Mouse (Mus musculus) adrenal gland, postnatal 10 days (tissue): ENCODE data around the gene Hyal3. TPM values are rescaled to one million over a fixed set of nuclear protein-coding genes. Genes with fewer than 3 reads are reported as not detected.
A peak's percentile ranks its signal among the peaks of the same experiment; 100 is the strongest.

Experiments used
- DNase-seq: peaks from one replicate; pipeline ENCODE4 v3.0.0; 2021; ENCODE audit warnings: mixed read lengths
- long read RNA-seq, 2 experiments: library from polyadenylated mRNA; stranded (forward); transcript quantifications; one replicate each; pipeline ENCODE4 v2.0.0; 2021
- total RNA-seq, 2 experiments: library from RNA; stranded (reverse); gene quantifications; 2 replicates each; pipeline ENCODE4 v1.2.3; 2021

Gene Hyal3
- 1 to 10 TPM; 1.0 to 1.2 TPM for total RNA-seq
- long read RNA-seq, experiment 1, result 0 reads
- long read RNA-seq, experiment 2, result 0 reads

DNA sequence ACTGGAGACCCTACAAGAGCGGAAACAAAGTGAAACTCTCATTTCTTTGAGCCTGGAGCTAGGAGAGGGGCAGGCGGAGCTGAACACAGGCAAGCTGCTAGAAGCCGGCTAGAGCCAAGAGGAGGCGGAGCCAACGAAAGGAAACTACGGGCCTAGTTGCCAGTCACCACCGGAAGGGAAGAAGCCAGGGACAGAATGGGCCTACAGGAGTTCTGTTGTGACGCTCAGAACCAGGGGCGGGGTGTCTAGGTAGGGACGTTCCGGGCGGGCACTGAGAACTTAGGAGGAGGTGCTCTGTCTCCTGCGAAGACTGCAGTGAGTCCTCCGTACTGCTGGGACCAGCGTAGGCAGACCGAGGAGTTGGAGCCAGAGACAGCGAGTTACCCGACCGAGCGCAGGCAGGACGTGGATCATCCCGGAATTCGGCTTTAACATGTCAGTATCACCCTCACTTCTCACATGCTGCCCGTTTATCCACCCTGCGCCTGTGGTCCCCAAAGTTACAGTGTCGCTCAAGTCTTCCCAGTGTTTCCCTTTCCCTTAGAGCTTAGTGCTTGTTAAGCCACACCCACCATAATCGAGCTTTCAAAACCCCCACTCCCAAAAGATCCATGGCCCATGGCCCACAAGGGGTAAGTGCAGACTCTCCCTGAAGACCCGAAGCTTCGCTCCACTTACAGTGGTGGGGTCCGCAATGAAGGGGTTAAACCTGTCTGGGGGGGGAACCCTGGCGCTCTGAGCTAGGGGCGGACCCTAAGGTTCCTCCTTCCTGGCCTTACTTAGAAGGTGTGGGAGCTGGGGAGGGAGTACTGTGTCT lies at the start of gene Hyal3:
Gene Hyal3, plus strand, starts transcription at position 318 of the 817 bp plus-strand sequence.
- peak; percentile 92 for DNase-seq

- DNase-seq, result peak; percentile 92
Measured at GRCm38 (mm10) chr9:107533791-107534407, 46.7 kb upstream of the Hyal3 start, which contains the start of gene Tmem115. Gene Tmem115 (plus strand): TSS chr9:107533945.

DNA sequence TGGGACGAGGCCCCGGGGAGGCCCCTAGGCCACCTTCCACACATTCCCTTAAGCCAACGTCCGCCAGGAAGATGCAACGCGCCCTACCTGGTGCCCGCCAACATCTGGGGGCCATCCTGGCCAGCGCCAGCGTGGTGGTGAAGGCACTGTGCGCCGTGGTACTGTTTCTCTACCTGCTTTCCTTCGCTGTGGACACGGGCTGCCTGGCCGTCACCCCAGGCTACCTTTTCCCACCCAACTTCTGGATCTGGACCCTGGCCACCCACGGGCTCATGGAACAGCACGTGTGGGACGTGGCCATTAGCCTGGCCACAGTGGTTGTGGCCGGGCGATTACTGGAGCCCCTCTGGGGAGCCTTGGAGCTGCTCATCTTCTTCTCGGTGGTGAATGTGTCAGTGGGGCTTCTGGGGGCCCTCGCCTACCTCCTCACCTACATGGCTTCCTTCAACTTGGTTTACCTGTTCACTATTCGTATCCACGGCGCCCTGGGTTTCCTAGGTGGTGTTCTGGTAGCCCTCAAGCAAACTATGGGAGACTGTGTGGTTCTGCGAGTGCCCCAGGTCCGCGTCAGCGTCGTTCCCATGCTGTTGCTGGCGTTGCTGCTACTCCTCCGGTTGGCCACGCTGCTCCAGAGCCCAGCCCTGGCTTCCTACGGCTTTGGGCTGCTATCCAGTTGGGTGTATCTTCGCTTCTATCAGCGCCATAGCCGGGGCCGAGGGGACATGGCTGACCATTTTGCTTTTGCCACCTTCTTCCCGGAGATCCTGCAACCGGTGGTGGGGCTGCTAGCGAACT lies 46.0 kb upstream of the Hyal3 start:
- peak; percentile 58 for DNase-seq

DNA sequence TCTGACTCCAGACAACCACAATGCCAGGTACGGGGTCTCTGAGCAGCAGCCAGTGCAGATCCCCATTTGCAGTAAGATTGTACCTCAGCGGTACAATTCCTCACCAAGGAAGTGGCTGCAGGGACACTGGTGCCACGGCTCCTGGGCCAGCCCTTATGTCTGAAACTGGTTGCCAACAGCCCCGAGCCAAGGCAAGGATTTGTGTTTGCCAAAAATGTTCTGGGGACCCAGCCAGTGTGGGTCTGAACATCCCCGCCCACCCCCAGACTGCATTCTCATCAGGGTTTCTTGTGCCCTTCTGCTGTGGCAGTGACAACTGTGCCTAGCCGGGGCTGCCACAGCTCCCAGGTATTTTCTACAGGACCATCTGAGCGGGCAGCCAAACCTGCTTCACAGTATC lies 42.4 kb upstream of the Hyal3 start:
- DNase-seq, result no peak

DNA sequence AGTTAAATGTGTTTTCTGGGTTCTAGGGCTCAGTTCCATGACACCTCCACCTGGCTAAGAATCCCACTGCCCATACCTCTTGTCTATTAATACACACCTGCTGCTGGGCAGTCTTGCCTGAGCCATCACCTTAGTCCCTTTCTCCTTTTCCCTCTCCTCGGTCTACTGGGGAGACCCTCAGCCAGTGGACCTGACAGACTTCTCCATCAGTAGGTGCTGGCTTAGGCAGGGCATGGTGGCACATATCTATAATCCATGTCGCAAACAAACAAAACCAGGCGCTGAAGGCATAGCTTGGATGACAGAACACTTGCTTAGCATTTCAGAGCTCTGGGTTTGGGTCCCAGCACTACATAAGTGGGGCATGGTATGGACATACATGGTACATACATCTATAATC lies 41.9 kb upstream of the Hyal3 start:
- no peak for DNase-seq

DNA sequence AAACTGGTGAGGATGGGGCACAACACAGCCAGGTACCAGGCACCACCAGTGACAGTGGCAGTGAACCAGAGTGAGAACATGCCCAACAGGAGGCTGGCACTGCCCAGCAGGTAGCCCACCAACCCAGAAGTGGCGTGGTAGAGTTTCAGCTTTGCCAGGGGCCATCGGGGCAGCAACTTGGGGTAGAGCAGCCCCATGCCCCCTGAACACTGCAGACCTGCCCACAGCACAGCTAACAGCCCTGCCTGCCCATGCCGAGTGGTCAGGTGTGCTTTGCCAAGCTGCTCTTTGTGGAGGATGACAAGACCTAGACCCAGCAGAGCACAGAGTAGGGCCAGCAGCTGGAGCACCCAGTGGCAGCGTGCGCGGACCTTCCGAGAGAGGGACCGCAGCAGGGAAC lies 40.7 kb upstream of the Hyal3 start:
- DNase-seq, result no peak

DNA sequence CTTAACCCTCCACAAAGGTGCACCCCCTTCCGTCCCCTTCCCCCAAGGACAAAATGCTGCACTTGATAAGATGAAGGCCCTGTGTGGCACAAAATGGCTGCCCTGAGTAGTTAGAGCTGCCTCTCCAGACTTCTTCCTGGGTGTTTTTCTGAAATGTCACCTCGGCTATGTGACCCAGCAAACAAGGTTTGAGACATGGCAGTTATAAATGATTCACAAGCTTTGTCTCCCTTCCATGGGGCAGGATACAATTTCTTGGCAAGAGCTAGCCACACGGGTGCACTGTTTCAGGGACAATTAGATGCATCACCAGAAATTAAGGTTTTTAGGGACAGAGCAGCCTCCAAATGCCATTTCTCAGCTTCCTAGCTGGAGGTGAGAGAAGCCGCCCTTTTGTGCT lies 40.2 kb upstream of the Hyal3 start:
- DNase-seq, result no peak

DNA sequence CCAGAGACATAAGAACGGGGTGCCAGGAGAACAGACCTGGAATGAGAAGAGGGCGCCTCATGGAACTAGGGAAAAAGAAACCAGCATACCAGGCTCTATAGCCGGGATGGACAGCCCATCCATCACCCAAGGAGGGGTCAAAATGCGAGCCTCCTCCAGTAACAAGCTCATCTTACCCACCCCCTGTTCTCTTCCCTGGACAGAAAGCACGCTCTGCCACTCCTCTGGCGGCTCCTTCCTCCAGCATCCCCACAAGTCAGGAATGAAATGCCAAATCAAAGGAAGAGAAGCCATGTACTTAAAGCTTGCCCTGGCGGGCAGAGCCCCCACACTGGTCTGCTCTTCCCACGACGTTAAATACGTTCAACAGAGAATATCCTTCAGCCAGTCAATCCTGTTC lies 39.6 kb upstream of the Hyal3 start:
- DNase-seq, result no peak

DNA sequence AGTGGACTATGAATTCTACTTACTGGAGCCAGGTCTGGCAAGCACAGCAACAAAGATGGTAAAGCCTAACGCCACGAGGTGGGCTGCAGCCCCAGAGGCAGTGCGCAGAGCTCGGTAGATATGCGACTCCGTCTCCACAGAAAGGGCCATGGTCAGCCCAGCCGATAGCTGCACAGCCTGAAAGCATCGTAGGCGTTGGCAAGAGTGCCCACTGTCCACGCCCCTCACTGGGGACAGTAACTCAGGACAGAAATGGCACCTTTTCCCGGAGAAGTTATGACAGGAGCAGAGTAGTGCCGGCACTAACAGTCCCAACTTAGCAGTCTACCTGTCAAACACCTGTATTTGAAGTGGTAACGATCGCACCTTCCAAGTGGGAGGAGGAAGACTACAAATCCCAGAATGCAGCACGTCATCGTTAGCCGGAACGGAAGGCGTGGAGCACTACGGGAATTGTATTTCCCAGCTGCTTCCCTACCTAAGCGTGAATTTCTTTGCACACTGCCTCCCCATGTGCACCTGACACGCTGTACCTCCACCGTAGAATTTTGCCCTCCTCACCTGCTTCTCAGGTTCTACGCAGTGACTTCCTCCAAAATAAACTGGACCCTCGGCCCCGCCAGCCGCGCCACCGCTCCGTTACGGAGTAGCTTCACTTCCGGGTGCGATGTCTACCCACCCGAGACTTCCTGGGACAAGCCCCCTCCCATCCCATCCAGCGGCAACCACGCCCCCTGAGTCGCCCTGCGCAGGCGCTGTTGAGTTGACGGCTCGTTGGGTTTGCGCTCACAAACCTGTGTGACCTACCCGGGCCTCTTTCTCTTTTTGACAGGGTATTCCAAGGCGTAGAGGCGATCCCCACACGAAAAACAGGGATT lies 38.9 kb upstream of the Hyal3 start, which contains the start of the genes Cyb561d2 and Nprl2:
Gene Cyb561d2, minus strand, starts transcription at position 720 of the 878 bp plus-strand sequence.
Gene Nprl2, plus strand, starts transcription at position 753 of the 878 bp plus-strand sequence.
- DNase-seq, result peak; percentile 96

- DNase-seq, result no peak
Measured at GRCm38 (mm10) chr9:107542352-107542686, 38.3 kb upstream of the Hyal3 start.

DNA sequence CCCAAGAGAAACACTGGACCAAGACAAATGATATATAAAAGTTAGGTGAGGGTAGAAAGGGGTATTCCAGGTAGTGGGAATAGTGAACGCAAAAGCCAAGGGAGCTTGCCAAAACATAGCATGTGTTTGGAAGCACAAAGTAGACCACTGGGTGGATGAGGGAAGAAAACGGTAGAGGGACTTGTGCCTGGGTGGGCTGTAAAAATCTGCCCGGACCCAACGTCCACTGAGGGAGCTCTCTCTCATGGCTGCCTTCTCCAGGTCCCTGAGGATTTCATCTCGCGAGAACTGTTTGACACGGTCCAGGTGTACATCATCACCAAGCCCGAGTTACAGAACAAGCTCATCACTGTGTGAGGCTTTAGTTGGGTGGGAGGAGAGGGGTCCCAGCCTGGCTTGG lies 37.9 kb upstream of the Hyal3 start:
- DNase-seq, result no peak

DNA sequence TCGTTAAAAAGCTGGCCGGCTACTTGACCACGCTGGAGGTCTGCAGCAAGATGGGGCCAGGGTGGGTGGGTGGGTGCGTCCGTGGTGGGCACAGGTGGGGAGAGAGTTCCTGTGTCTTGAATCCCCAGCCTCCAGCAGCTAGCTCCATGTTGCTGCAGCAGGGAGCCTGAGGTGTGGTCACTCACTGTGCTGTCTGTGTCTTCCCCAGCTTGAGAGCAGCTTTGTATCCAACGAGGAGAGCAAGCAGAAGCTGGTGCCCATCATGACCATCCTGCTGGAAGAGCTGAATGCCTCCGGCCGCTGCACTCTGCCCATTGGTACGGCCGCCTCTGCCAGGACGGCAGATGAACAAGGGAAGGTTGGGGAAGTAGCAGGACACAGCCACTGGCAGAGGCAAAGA lies 37.3 kb upstream of the Hyal3 start:
- no peak for DNase-seq

GRCm38 (mm10) chr9:107544196-107544700 lies 36.4 kb upstream of the Hyal3 start:
- no peak for DNase-seq

DNA sequence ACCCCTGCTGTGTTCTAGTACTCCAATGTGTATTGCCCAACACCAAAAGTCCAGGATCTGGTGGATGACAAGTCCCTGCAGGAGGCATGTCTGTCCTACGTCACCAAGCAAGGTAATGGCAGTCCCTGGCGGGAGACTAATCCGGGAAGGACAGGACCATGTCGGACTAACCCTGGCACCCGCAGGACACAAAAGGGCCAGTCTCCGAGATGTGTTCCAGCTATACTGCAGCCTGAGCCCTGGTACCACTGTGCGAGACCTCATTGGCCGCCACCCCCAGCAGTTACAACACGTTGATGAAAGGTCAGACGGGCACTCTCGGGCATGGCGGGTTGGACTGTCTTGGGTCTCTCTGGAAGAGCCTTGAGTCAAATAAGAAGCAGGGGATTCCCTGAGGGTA lies 35.9 kb upstream of the Hyal3 start:
- DNase-seq, result no peak

DNA sequence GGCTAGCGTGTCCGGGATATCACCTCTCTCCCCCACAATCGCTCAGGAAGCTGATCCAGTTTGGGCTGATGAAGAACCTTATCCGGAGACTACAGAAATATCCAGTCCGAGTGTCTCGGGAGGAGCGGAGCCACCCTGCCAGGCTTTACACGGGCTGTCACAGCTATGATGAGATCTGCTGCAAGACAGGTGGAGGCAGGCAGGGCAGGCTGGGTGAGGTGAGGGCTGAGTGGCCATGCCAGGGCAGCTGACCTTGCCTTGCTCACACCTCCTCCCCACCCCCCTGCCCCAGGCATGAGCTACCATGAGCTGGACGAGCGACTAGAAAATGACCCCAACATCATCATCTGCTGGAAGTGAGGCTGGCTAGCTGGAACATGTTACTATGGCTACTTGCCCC lies 35.4 kb upstream of the Hyal3 start:
- DNase-seq, result no peak

- peak; percentile 88 for DNase-seq
Measured at GRCm38 (mm10) chr9:107545602-107546001, 35.0 kb upstream of the Hyal3 start.

DNA sequence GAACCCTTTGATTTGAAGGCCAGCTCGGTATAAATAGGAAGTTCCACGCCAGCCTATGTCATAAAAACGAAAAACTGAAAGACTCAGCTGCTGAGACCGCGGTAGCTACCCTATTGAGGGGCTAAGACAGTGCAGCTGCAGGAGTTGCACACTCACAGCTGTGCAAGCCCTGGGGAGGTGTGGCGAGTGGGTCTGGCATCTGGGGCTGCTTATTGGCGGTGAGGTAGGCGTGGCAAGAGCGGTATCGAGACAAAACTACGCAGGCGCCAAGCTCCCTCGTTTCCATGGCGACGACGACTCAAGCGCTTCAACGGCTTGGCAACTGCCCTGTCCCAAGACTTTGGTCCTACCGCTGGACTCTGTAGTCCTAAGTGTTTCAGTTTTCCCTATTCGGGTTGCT lies 33.6 kb upstream of the Hyal3 start, which contains the start of gene Zmynd10:
Gene Zmynd10, plus strand, starts transcription at position 273 of the 400 bp plus-strand sequence.
- peak; percentile 93 for DNase-seq

DNA sequence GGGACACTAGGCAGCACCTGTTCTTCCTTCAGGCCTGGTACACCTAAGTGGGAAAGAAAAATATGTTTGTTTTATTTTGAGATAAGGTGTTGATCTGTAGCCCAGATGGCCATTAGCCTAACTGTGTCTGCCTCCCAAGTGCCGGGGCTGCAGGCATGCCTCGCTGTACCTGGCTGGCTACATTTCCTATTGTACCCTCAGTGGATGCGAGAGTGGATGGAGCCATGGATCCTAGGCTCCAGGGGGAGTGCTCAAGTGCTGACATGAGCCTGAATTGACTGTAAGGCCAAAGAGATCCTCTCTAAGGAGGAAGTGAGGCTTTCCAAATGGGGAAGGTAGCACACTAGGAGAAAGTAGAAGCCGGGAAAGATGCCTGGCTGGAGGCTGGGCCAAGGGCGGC lies 32.7 kb upstream of the Hyal3 start:
- no peak for DNase-seq

GRCm38 (mm10) chr9:107548820-107549219 lies 31.8 kb upstream of the Hyal3 start:
- no peak for DNase-seq

DNA sequence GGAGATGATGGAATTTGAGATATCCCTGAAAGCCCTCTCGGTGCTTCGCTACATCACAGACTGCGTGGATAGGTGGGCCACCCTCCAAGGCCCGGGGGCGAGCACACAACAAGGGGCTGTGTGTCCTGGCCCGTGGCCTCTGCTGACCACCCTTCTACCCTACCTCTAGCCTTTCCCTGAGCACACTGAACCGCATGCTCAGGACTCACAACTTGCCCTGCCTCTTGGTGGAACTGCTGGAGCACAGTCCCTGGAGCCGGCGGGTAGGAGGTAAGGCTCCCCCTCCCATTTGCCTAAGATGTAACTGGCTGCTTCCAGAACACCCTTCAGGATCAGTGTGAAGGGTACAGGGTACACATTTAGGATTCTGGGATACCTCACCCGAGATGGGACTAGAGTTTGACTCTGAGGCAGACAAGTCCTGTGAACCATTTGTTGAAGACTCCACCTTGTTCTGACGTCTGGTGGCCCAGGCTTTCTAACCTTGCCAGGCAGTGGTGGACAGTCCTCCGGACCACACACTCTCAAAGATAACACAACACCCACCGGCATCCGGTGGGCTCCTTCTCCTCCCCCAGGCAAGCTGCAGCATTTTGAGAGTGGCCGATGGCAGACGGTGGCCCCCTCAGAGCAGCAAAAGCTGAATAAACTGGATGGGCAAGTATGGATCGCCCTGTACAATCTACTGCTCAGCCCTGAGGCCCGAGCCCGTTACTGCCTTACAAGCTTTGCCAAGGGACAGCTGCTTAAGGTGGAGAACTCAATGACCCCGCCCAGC lies 31.1 kb upstream of the Hyal3 start:
- no peak for DNase-seq
